Mouse (Mus musculus): ENCODE data around the gene Stim1. TPM values are rescaled to one million over a fixed set of nuclear protein-coding genes. Genes with fewer than 3 reads are reported as not detected.

Stim1 gene
- polyA plus RNA-seq, 1 experiment from 2014 or later: 15.1 TPM

DNA sequence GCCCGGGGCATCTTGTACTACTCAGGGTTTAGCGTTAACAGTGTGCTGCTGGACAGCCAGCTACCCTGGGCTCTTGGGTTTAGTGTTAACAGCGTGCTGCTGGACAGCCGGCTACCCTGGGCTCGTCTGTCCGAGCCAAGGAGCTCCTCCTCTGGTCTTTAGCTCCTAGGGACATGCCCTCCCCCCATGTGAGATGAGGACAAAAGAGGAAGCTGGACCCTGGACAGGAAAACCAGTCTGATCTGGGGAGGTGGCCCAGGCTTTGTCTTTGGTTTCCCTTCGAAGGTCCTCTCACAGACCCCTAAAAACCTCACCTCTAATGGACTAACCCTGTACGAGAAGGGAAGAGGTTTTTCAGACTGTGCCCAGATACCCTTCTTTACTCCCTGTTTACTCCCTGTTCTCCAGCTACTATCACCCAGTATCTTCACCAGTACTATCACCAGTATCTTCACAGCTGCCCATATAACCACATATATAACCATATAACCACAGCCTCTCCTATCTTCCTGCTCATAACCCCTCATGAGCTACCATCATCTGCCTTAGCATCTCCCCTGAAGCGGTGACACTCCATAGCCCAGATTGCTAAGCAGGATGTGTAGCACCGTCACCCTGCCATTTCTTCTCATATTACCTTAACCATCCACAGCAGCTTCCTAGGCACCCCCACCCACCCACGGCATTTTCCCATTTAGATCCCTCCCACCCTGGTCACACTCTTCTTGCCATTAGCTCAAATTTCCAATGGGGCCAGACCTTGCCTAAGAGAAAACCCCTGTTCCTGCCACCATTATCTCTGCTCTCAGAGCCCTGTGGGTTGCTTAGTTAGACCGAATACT, 20.4 kb upstream of the Stim1 start:
- Histone ChIP-seq H3K36me3 (ENCODE audit: control insufficient read depth, insufficient read depth, low read length) (no peaks in the 10 kb centered on the region), H3K4me3 (ENCODE audit: low read length) (no peak overlapping the region), H3K27me3 (replicated peaks; ENCODE audit: control insufficient read depth, insufficient read depth, low read length) (no peaks in the 10 kb centered on the region), H3K27ac (ENCODE audit: low read depth, low read length) (no peak overlapping the region), H3K9me3 (ENCODE audit: control insufficient read depth, low read length) (no peaks in the 10 kb centered on the region), H3K4me1 (ENCODE audit: control insufficient read depth, insufficient read depth, low read depth, low read length) (peaks cover 14% of the 10 kb centered on the region), H3K9ac (ENCODE audit: low read depth, low read length) (no peak overlapping the region), H3K4me2 (ENCODE audit: low read length) (peak overlapping the region; percentile 16; the same call in 1 of the 2 replicates)
- 68% methylated on average over 12 of the region's 12 CpGs for WGBS
- ATAC-seq: no peak

- 28% methylated on average over 16 of the region's 16 CpGs for WGBS
- no peak for ATAC-seq
Measured at GRCm38 (mm10) chr7:102248691-102249404, 18.8 kb upstream of the Stim1 start.

GRCm38 (mm10) chr7:102249531-102249895, 18.1 kb upstream of the Stim1 start:
- Histone ChIP-seq H3K36me3 (ENCODE audit: control insufficient read depth, insufficient read depth, low read length) (no peaks in the 10 kb centered on the region), H3K27me3 (replicated peaks; ENCODE audit: control insufficient read depth, insufficient read depth, low read length) (no peaks in the 10 kb centered on the region), H3K27ac (ENCODE audit: low read depth, low read length) (peak overlapping the region; percentile 87), H3K4me1 (ENCODE audit: control insufficient read depth, insufficient read depth, low read depth, low read length) (peaks cover 14% of the 10 kb centered on the region), H3K4me3 (ENCODE audit: low read length) (peak overlapping the region; percentile 68), H3K9ac (ENCODE audit: low read depth, low read length) (peak overlapping the region; percentile 85), H3K4me2 (ENCODE audit: low read length) (peak overlapping the region; percentile 92), H3K9me3 (ENCODE audit: control insufficient read depth, low read length) (no peaks in the 10 kb centered on the region)
- under 1% methylated on average over 23 of the region's 23 CpGs for WGBS
- peak; percentile 46 for ATAC-seq

More at GRCm38 (mm10) chr7:102248691-102249404, 18.8 kb upstream of the Stim1 start:
- no peak overlapping the region for H3K27ac ChIP-seq (ENCODE audit: low read depth, low read length)
- H3K9me3 ChIP-seq (ENCODE audit: control insufficient read depth, low read length): no peaks in the 10 kb centered on the region
- H3K9ac ChIP-seq (ENCODE audit: low read depth, low read length): peak overlapping the region; percentile 2
- H3K36me3 ChIP-seq (ENCODE audit: control insufficient read depth, insufficient read depth, low read length): no peaks in the 10 kb centered on the region
- peaks cover 14% of the 10 kb centered on the region for H3K4me1 ChIP-seq (ENCODE audit: control insufficient read depth, insufficient read depth, low read depth, low read length)
- H3K4me2 ChIP-seq (ENCODE audit: low read length): peak overlapping the region; percentile 92
- H3K4me3 ChIP-seq (ENCODE audit: low read length): peak overlapping the region; percentile 68
- H3K27me3 ChIP-seq (replicated peaks; ENCODE audit: control insufficient read depth, insufficient read depth, low read length): no peaks in the 10 kb centered on the region

GRCm38 (mm10) chr7:102249896-102250630, 17.5 kb upstream of the Stim1 start:
- Histone ChIP-seq H3K36me3 (ENCODE audit: control insufficient read depth, insufficient read depth, low read length) (no peaks in the 10 kb centered on the region), H3K4me1 (ENCODE audit: control insufficient read depth, insufficient read depth, low read depth, low read length) (peaks cover 14% of the 10 kb centered on the region), H3K9ac (ENCODE audit: low read depth, low read length) (peak overlapping the region; percentile 85), H3K9me3 (ENCODE audit: control insufficient read depth, low read length) (no peaks in the 10 kb centered on the region), H3K27ac (ENCODE audit: low read depth, low read length) (peak overlapping the region; percentile 87), H3K27me3 (replicated peaks; ENCODE audit: control insufficient read depth, insufficient read depth, low read length) (no peaks in the 10 kb centered on the region), H3K4me3 (ENCODE audit: low read length) (peak overlapping the region; percentile 68), H3K4me2 (ENCODE audit: low read length) (peak overlapping the region; percentile 92)
- peak; percentile 80 for ATAC-seq
- WGBS: 0% methylated on average over 21 of the region's 49 CpGs

GRCm38 (mm10) chr7:102250631-102251214, 16.9 kb upstream of the Stim1 start:
- H3K36me3 ChIP-seq (ENCODE audit: control insufficient read depth, insufficient read depth, low read length): no peaks in the 10 kb centered on the region
- peak; percentile 78 for ATAC-seq
- H3K4me2 ChIP-seq (ENCODE audit: low read length): peak overlapping the region; percentile 92
- peaks cover 14% of the 10 kb centered on the region for H3K4me1 ChIP-seq (ENCODE audit: control insufficient read depth, insufficient read depth, low read depth, low read length)
- under 1% methylated on average over 32 of the region's 33 CpGs for WGBS
- H3K9ac ChIP-seq (ENCODE audit: low read depth, low read length): peak overlapping the region; percentile 85
- no peaks in the 10 kb centered on the region for H3K9me3 ChIP-seq (ENCODE audit: control insufficient read depth, low read length)
- peak overlapping the region; percentile 87 for H3K27ac ChIP-seq (ENCODE audit: low read depth, low read length)
- H3K4me3 ChIP-seq (ENCODE audit: low read length): peak overlapping the region; percentile 68
- no peaks in the 10 kb centered on the region for H3K27me3 ChIP-seq (replicated peaks; ENCODE audit: control insufficient read depth, insufficient read depth, low read length)

DNA sequence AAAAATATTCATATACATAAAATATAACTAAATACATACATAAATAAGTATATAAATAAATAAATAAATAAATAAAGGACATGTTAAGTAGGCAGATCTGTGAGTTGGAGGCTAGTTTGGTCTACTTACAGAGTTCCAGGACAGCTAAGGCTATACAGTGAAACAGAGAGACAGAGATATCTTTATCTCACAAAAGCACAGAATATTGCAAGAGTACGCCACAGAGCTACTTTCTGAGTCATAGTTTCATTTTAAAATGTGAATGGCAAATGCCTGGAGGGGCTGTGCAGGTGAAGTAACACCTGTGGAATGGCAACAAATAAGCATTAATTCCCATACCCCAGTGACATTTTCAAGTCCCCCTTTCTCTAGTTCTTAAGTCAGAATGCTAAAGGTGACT, 14.0 kb upstream of the Stim1 start:
- Histone ChIP-seq H3K4me1 (ENCODE audit: control insufficient read depth, insufficient read depth, low read depth, low read length) (peaks cover 5% of the 10 kb centered on the region), H3K27ac (ENCODE audit: low read depth, low read length) (no peak overlapping the region), H3K27me3 (replicated peaks; ENCODE audit: control insufficient read depth, insufficient read depth, low read length) (0 out of 2 replicates have a peak, but pooled peaks cover 2% of the 10 kb centered on the region), H3K9ac (ENCODE audit: low read depth, low read length) (no peak overlapping the region), H3K9me3 (ENCODE audit: control insufficient read depth, low read length) (no peaks in the 10 kb centered on the region), H3K4me2 (ENCODE audit: low read length) (no peak overlapping the region), H3K4me3 (ENCODE audit: low read length) (no peak overlapping the region), H3K36me3 (ENCODE audit: control insufficient read depth, insufficient read depth, low read length) (no peaks in the 10 kb centered on the region)
- no peak for ATAC-seq
- WGBS: 96% methylated on average over 1 of the region's 1 CpGs

- Histone ChIP-seq H3K4me1 (ENCODE audit: control insufficient read depth, insufficient read depth, low read depth, low read length) (peaks cover 5% of the 10 kb centered on the region), H3K36me3 (ENCODE audit: control insufficient read depth, insufficient read depth, low read length) (no peaks in the 10 kb centered on the region), H3K4me2 (ENCODE audit: low read length) (no peak within 1 kb of the TSS), H3K27me3 (replicated peaks; ENCODE audit: control insufficient read depth, insufficient read depth, low read length) (0 out of 2 replicates have a peak, but pooled peaks cover 2% of the 10 kb centered on the region), H3K9ac (ENCODE audit: low read depth, low read length) (no peak within 1 kb of the TSS), H3K9me3 (ENCODE audit: control insufficient read depth, low read length) (no peaks in the 10 kb centered on the region), H3K4me3 (ENCODE audit: low read length) (no peak within 1 kb of the TSS), H3K27ac (ENCODE audit: low read depth, low read length) (no peak within 1 kb of the TSS)
- 83% methylated on average over 3 of the region's 3 CpGs for WGBS
- ATAC-seq: no peak
Measured at GRCm38 (mm10) chr7:102255954-102256353, 11.7 kb upstream of the Stim1 start, which contains the start of gene Rhog. TSS of gene Rhog (minus strand) at chr7:102256054.

- Histone ChIP-seq H3K36me3 (ENCODE audit: control insufficient read depth, insufficient read depth, low read length) (no peaks in the 10 kb centered on the region), H3K4me2 (ENCODE audit: low read length) (no peak overlapping the region), H3K9ac (ENCODE audit: low read depth, low read length) (no peak overlapping the region), H3K27ac (ENCODE audit: low read depth, low read length) (no peak overlapping the region), H3K27me3 (replicated peaks; ENCODE audit: control insufficient read depth, insufficient read depth, low read length) (0 out of 2 replicates have a peak, but pooled peaks cover 2% of the 10 kb centered on the region), H3K9me3 (ENCODE audit: control insufficient read depth, low read length) (no peaks in the 10 kb centered on the region), H3K4me1 (ENCODE audit: control insufficient read depth, insufficient read depth, low read depth, low read length) (no peaks in the 10 kb centered on the region), H3K4me3 (ENCODE audit: low read length) (no peak overlapping the region)
- 86% methylated on average over 3 of the region's 3 CpGs for WGBS
- no peak for ATAC-seq
Measured at GRCm38 (mm10) chr7:102256636-102257035, 11.0 kb upstream of the Stim1 start.

Data from hindbrain, embryonic 16.5 days (tissue).